Mouse (Mus musculus): Measurements from ENCODE around the gene Gnb2.

GRCm38 (mm10) chr5:137551119-137551518 lies 17.8 kb upstream of the Gnb2 start:
- TF ChIP-seq CTCF (IDR thresholded peaks at IDR 0.05; ENCODE audit: low read depth), result peak; percentile 52
- TF ChIP-seq EP300 (IDR thresholded peaks at IDR 0.05; ENCODE audit: low read depth), result no peak

All from liver, postnatal 0 days (tissue).